In the genomic region with DNA sequence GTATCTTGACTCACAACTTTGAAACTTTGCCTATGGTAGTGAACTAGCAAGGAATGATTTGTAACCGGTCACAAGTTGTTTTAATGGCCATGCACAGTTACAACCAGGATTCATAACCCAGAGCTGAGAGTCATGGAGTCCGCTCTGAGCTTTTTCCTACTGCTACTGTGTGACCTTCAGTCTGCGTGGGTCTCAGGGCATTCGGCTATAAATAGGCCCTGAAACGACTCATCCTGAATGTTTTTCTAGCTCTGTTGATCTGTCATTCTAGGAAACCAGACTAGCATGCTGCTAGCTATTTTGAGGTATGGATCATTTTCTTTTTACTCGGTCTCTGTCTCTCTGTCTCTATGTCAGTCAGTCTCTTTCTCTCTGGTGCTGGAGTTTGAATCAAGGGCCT, we compare ENCODE assay signal across 13 mouse cellular contexts.
"Had no signal": no experiment of that assay in that cellular context is flagged by ENCODE, and none has a peak within 500 bp of the region (broad histone marks: within the 10 kb centered on the region; RNA-seq: fewer than 3 reads in every experiment).

No protein-coding gene starts in this region.

- H3K4me1 ChIP-seq: liver, embryonic 12.5 days; midbrain, embryonic 10.5 days; neural tube, embryonic 12.5 days had no signal

- H3K4me2 ChIP-seq: limb, embryonic 15.5 days; liver, embryonic 12.5 days; lung, embryonic 14.5 days; neural tube, embryonic 12.5 days had no signal

- H3K9me3 ChIP-seq: liver, embryonic 12.5 days; neural tube, embryonic 12.5 days had no signal

- H3K27me3 ChIP-seq: limb, embryonic 15.5 days; liver, embryonic 12.5 days; neural tube, embryonic 12.5 days had no signal

- H3K36me3 ChIP-seq: limb, embryonic 15.5 days; liver, embryonic 12.5 days; midbrain, embryonic 10.5 days; neural tube, embryonic 12.5 days had no signal

- H3K27ac ChIP-seq: left cerebral cortex, adult 2 months; limb, embryonic 15.5 days; liver, embryonic 12.5 days; midbrain, embryonic 10.5 days; neural tube, embryonic 12.5 days had no signal

- ATAC-seq: liver, embryonic 12.5 days had no signal

- H3K9ac ChIP-seq: limb, embryonic 15.5 days; liver, embryonic 12.5 days; lung, embryonic 14.5 days; neural tube, embryonic 12.5 days had no signal

- DNase-seq: kidney, postnatal 25 days; lung, embryonic 14.5 days; lung, postnatal 10 days; lung, postnatal 4 days; midbrain, embryonic 14.5 days; spleen, adult 18-20 months; thymus, adult 18-20 months; thymus, postnatal 14 days had no signal

- H3K4me3 ChIP-seq: left cerebral cortex, adult 2 months; limb, embryonic 15.5 days; liver, embryonic 12.5 days; midbrain, embryonic 10.5 days; neural tube, embryonic 12.5 days had no signal
